8 mouse cellular contexts compared by ENCODE assay signal in the genomic region with DNA sequence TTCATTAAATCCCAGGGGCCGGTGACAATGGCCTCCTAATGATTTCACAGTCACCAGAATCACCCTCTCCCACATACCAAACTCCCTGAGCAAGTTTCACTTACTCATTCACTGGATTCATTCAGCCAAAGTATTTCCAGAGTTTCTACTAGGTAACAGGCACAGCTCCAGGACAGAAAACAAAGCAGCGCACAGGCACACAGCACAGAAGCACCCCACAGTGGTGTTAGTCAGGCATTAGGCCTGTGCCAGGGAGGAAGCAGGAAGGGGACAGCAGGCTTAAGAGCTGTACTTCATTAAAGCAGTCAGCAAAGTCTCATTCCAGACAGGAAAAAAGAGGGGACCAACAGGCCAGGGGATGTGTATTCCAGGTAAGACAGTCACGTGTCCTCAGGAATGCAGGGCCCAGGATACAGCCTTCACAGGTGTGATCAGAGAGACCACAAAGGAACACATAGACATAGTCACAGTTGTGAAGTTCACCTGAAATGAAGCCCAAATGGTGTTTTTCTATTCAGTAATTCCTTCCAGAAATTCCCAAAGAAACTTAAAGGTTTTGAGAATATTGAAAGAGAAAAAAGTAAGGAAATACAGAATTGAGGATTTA.
A peak's percentile ranks its signal among the peaks of the same experiment; 100 is the strongest.
DNase-seq lines count a peak whose midpoint lies in the region; ATAC-seq lines count a peak whose summit lies in the region.
"Had no signal": no experiment of that assay in that cellular context is flagged by ENCODE, and none has a peak within 500 bp of the region (broad histone marks: within the 10 kb centered on the region; RNA-seq: fewer than 3 reads in every experiment).

No protein-coding gene starts in this region.

- no peaks in the 10 kb centered on the region for H3K9me3 ChIP-seq in intestine, embryonic 14.5 days (ENCODE audit: control insufficient read depth, low read length)

- intact Hi-C loops in left cerebral cortex, postnatal 36 days (cut with DNase I) = loop anchor here (5.0 kb wide), 2 partner anchors 40 to 65 kb away; partner anchors contain the start of gene Sgms1

- no peaks in the 10 kb centered on the region for H3K27me3 ChIP-seq in intestine, embryonic 14.5 days (replicated peaks; ENCODE audit: control insufficient read depth, insufficient read depth, low read length)

- WGBS in intestine, embryonic 14.5 days = 35% methylated on average over 3 of the region's 3 CpGs

- peak; percentile 83 for DNase-seq in adipocyte (ENCODE audit: low spot score)
- peak; percentile 61 for DNase-seq in intestine, embryonic 14.5 days (ENCODE audit: low spot score)
- peak; percentile 35 to 44 for DNase-seq in left cerebral cortex, postnatal 36 days (ENCODE audit: low spot score in 2 of 2)
- DNase-seq in right cerebral cortex, adult 2 months (ENCODE audit: low spot score in 2 of 2) = peak; percentile 55 to 65

- H3K4me2 ChIP-seq in intestine, embryonic 14.5 days (ENCODE audit: low read length) = peak overlapping the region; percentile 30

- 0 out of 2 replicates have a peak overlapping the region, but pooled peaks have one; percentile 27 for H3K9ac ChIP-seq in intestine, embryonic 14.5 days (ENCODE audit: low read length)

- peak overlapping the region; percentile 10 for H3K4me3 ChIP-seq in intestine, embryonic 14.5 days (ENCODE audit: low read depth, low read length)
- H3K4me3 ChIP-seq: myocyte had no signal

- peak; percentile 81 for ATAC-seq in cerebellum, adult (ENCODE audit: insufficient number of reproducible peaks, low FRiP score, low TSS enrichment)
- ATAC-seq in frontal cortex, adult (ENCODE audit: low TSS enrichment) = peak; percentile 89
- ATAC-seq in intestine, embryonic 14.5 days (replicated peaks; ENCODE audit: low FRiP score, low TSS enrichment, low read depth) = 0 out of 2 replicates have a peak, but pooled peaks have one; percentile 37
- ATAC-seq in CD4-positive, CD25-positive, alpha-beta regulatory T cell, adult 4 months = no peak

- no peaks in the 10 kb centered on the region for H3K36me3 ChIP-seq in intestine, embryonic 14.5 days (ENCODE audit: control insufficient read depth, insufficient read depth, low read length)

- peaks cover 6% of the 10 kb centered on the region; the same call in 1 of the 2 replicates for H3K4me1 ChIP-seq in intestine, embryonic 14.5 days (replicated peaks; ENCODE audit: control insufficient read depth, insufficient read depth, low read length)

- H3K27ac ChIP-seq in intestine, embryonic 14.5 days (ENCODE audit: low read depth) = peak overlapping the region; percentile 40; the same call in 1 of the 2 replicates
